Mouse (Mus musculus): Measurements from ENCODE around the gene Figla. TPM values are rescaled to one million over a fixed set of nuclear protein-coding genes. Genes with fewer than 3 reads are reported as not detected.

The Figla gene
- polyA plus RNA-seq (2012; rRNA removed), result not detected in 2 replicates

GRCm38 (mm10) chr6:86015871-86016270 is at the start of gene Figla:
Gene Figla, plus strand, starts transcription at chr6:86016171.

GRCm38 (mm10) chr6:86028601-86029322 is 12.8 kb downstream of the Figla start, which contains the start of gene Add2:
Gene Add2, plus strand, starts transcription at chr6:86028681.

Other genes starting within 250 kb of the Figla start
- 0.29 and 0.39 TPM in 2 replicates for gene Nat8f6, start 195.2 kb upstream of the Figla start, polyA plus RNA-seq (2012; rRNA removed)
- gene Nat8f5, start 195.2 kb upstream of the Figla start, polyA plus RNA-seq (2012; rRNA removed), result 0.20 and 0.23 TPM in 2 replicates
- gene Nat8, start 184.1 kb upstream of the Figla start, polyA plus RNA-seq (2012; rRNA removed), result 0.27 and 0.46 TPM in 2 replicates
- 0.06 and 0.13 TPM in 2 replicates for gene Nat8f2, start 147.0 kb upstream of the Figla start, polyA plus RNA-seq (2012; rRNA removed)
- gene Nat8f4, start 111.3 kb upstream of the Figla start, polyA plus RNA-seq (2012; rRNA removed), result 3.9 and 5.7 TPM in 2 replicates
- gene Tprkb, start 104.3 kb upstream of the Figla start, polyA plus RNA-seq (2012; rRNA removed), result 6.7 and 6.9 TPM in 2 replicates
- gene Nat8f1, start 100.5 kb upstream of the Figla start, polyA plus RNA-seq (2012; rRNA removed), result 4.8 and 8.5 TPM in 2 replicates
- 35.3 and 39.8 TPM in 2 replicates for gene Dusp11, start 54.5 kb upstream of the Figla start, polyA plus RNA-seq (2012; rRNA removed)
- gene Add2, start 12.5 kb downstream of the Figla start, polyA plus RNA-seq (2012; rRNA removed), result 0.68 and 1.3 TPM in 2 replicates
- 16.9 and 22.8 TPM in 2 replicates for gene Tgfa, start 179.1 kb downstream of the Figla start, polyA plus RNA-seq (2012; rRNA removed)

All from colon, adult 2 months (tissue).